Mouse (Mus musculus): ENCODE results near the gene Hes6.

- TF ChIP-seq CTCF (IDR thresholded peaks at IDR 0.05; ENCODE audit: borderline replicate concordance, insufficient read depth, low read depth, low read length), result no peak
- TF ChIP-seq POLR2A (IDR thresholded peaks at IDR 0.05; ENCODE audit: borderline replicate concordance, insufficient read depth, low read length), result no peak
Observed at GRCm38 (mm10) chr1:91446511-91446910, 32.7 kb upstream of the Hes6 start.

Data from cerebellum, adult 2 months (tissue).